ENCODE assay signal across 19 mouse cellular contexts in the genomic region with DNA sequence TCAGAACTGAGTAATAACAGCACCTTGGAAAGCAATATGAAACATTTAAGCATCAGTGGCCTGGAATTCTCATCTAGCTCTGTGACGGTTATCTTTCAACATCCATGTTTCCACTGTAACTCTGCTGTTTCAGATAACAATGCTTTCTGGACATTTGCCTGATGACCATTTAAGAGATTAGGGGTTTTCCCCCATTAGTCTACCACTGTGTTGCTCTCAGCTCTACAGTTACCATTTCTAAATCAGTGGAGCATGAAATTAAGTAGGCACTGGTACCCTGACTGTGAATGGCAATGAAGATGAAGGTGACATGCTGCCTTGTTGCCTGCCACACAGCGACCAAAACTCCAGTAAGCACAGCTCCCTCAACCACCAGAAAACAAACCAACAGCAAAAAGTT.
DNase-seq lines count a peak whose midpoint lies in the region; ATAC-seq and TF ChIP-seq lines count a peak whose summit lies in the region.
"Had no signal": no experiment of that assay in that cellular context is flagged by ENCODE, and none has a peak within 500 bp of the region (broad histone marks: within the 10 kb centered on the region; RNA-seq: fewer than 3 reads in every experiment).

No protein-coding gene starts in this region.

- H3K4me2 ChIP-seq in forebrain, embryonic 12.5 days, result no peak overlapping the region
- H3K4me2 ChIP-seq in forebrain, embryonic 11.5 days (ENCODE audit: low read depth, low read length, severe bottlenecking), result no peak overlapping the region
- no peak overlapping the region for H3K4me2 ChIP-seq in kidney, embryonic 14.5 days (replicated peaks; ENCODE audit: low read depth, low read length)
- no peak overlapping the region for H3K4me2 ChIP-seq in midbrain, embryonic 15.5 days
- no peak overlapping the region for H3K4me2 ChIP-seq in intestine, embryonic 16.5 days (ENCODE audit: low read depth, low read length)
- H3K4me2 ChIP-seq: limb, embryonic 15.5 days had no signal

- H3K36me3 ChIP-seq in forebrain, embryonic 12.5 days (replicated peaks), result no peaks in the 10 kb centered on the region
- H3K36me3 ChIP-seq in forebrain, embryonic 11.5 days (ENCODE audit: control insufficient read depth, insufficient read depth, low read length), result no peaks in the 10 kb centered on the region
- no peaks in the 10 kb centered on the region for H3K36me3 ChIP-seq in kidney, embryonic 14.5 days (ENCODE audit: control insufficient read depth, insufficient read depth, low read length)
- H3K36me3 ChIP-seq in midbrain, embryonic 15.5 days (replicated peaks), result no peaks in the 10 kb centered on the region
- H3K36me3 ChIP-seq in intestine, embryonic 16.5 days (ENCODE audit: control insufficient read depth, insufficient read depth, low read length), result no peaks in the 10 kb centered on the region
- H3K36me3 ChIP-seq: heart, embryonic 10.5 days; limb, embryonic 15.5 days had no signal

- H3K4me3 ChIP-seq in forebrain, embryonic 12.5 days (replicated peaks), result no peak overlapping the region
- no peak overlapping the region for H3K4me3 ChIP-seq in forebrain, embryonic 11.5 days (ENCODE audit: low read depth, low read length)
- no peak overlapping the region for H3K4me3 ChIP-seq in kidney, embryonic 14.5 days (ENCODE audit: low read length)
- H3K4me3 ChIP-seq in midbrain, embryonic 15.5 days, result no peak overlapping the region
- no peak overlapping the region for H3K4me3 ChIP-seq in intestine, embryonic 16.5 days (ENCODE audit: low read length)
- H3K4me3 ChIP-seq: heart, embryonic 10.5 days; limb, embryonic 15.5 days had no signal

- WGBS in forebrain, embryonic 12.5 days, result 17% methylated on average over 2 of the region's 2 CpGs
- WGBS in forebrain, embryonic 11.5 days, result 41% methylated on average over 2 of the region's 2 CpGs
- 70% methylated on average over 2 of the region's 2 CpGs for WGBS in kidney, embryonic 14.5 days
- 27% methylated on average over 2 of the region's 2 CpGs for WGBS in midbrain, embryonic 15.5 days
- WGBS in intestine, embryonic 16.5 days, result 68% methylated on average over 2 of the region's 2 CpGs

- no peak for TF ChIP-seq POLR2A in brain, embryonic 14.5 days (IDR thresholded peaks at IDR 0.05; ENCODE audit: borderline replicate concordance, extremely low read depth, insufficient read depth, insufficient read length, poor library complexity, severe bottlenecking)

- H3K9ac ChIP-seq in forebrain, embryonic 12.5 days, result no peak overlapping the region
- no peak overlapping the region for H3K9ac ChIP-seq in forebrain, embryonic 11.5 days (ENCODE audit: low read length)
- H3K9ac ChIP-seq in kidney, embryonic 14.5 days (ENCODE audit: low read depth, low read length), result no peak overlapping the region
- H3K9ac ChIP-seq in midbrain, embryonic 15.5 days, result no peak overlapping the region
- H3K9ac ChIP-seq in intestine, embryonic 16.5 days (ENCODE audit: low read depth, low read length), result no peak overlapping the region
- H3K9ac ChIP-seq: limb, embryonic 15.5 days had no signal

- TF ChIP-seq CTCF in brain, embryonic 14.5 days (IDR thresholded peaks at IDR 0.05; ENCODE audit: borderline replicate concordance, extremely low read depth, insufficient read depth, insufficient read length), result no peak

- no peaks in the 10 kb centered on the region for H3K27me3 ChIP-seq in forebrain, embryonic 12.5 days
- H3K27me3 ChIP-seq in forebrain, embryonic 11.5 days (ENCODE audit: control insufficient read depth, insufficient read depth, low read length), result no peaks in the 10 kb centered on the region
- no peaks in the 10 kb centered on the region for H3K27me3 ChIP-seq in kidney, embryonic 14.5 days (ENCODE audit: control insufficient read depth, insufficient read depth, low read length)
- H3K27me3 ChIP-seq in midbrain, embryonic 15.5 days (replicated peaks), result no peaks in the 10 kb centered on the region
- H3K27me3 ChIP-seq in intestine, embryonic 16.5 days (replicated peaks; ENCODE audit: control insufficient read depth, insufficient read depth, low read length), result no peaks in the 10 kb centered on the region
- H3K27me3 ChIP-seq: limb, embryonic 15.5 days had no signal

- no peak overlapping the region for H3K27ac ChIP-seq in forebrain, embryonic 12.5 days
- no peak overlapping the region for H3K27ac ChIP-seq in forebrain, embryonic 11.5 days (ENCODE audit: low read depth, low read length)
- no peak overlapping the region for H3K27ac ChIP-seq in kidney, embryonic 14.5 days (ENCODE audit: low read depth, low read length)
- H3K27ac ChIP-seq in midbrain, embryonic 15.5 days, result no peak overlapping the region
- H3K27ac ChIP-seq in intestine, embryonic 16.5 days (ENCODE audit: low read length), result no peak overlapping the region
- H3K27ac ChIP-seq: heart, embryonic 10.5 days; limb, embryonic 15.5 days had no signal

- no peaks in the 10 kb centered on the region for H3K9me3 ChIP-seq in forebrain, embryonic 12.5 days
- H3K9me3 ChIP-seq in forebrain, embryonic 11.5 days (ENCODE audit: control insufficient read depth, low read length), result no peaks in the 10 kb centered on the region
- no peaks in the 10 kb centered on the region for H3K9me3 ChIP-seq in kidney, embryonic 14.5 days (ENCODE audit: control insufficient read depth, low read length)
- H3K9me3 ChIP-seq in midbrain, embryonic 15.5 days, result no peaks in the 10 kb centered on the region
- H3K9me3 ChIP-seq in intestine, embryonic 16.5 days (ENCODE audit: control insufficient read depth, low read length), result no peaks in the 10 kb centered on the region
- H3K9me3 ChIP-seq: heart, embryonic 10.5 days; limb, embryonic 15.5 days had no signal

- DNase-seq in forebrain, embryonic 11.5 days (ENCODE audit: low spot score), result no peak
- DNase-seq in kidney, postnatal 10 days, result no peak
- DNase-seq in brain, embryonic 14.5 days (ENCODE audit: low read depth), result peak; percentile 63
- no peak for DNase-seq in right cerebral cortex, postnatal 14 days
- DNase-seq: adrenal gland, postnatal 10 days; cerebellum, adult 18-20 months; cerebellum, postnatal 36 days; gastrocnemius, postnatal 25 days; heart, postnatal 10 days; layer of hippocampus, postnatal 36 days; lung, adult 18-20 months; thymus, adult 18-20 months had no signal

- H3K4me1 ChIP-seq in forebrain, embryonic 12.5 days, result peaks cover 3% of the 10 kb centered on the region; the same call in 1 of the 2 replicates
- H3K4me1 ChIP-seq in forebrain, embryonic 11.5 days (replicated peaks; ENCODE audit: control insufficient read depth, insufficient read depth, low read length), result no peaks in the 10 kb centered on the region
- no peaks in the 10 kb centered on the region for H3K4me1 ChIP-seq in kidney, embryonic 14.5 days (ENCODE audit: control insufficient read depth, insufficient read depth, low read length)
- H3K4me1 ChIP-seq in midbrain, embryonic 15.5 days, result no peaks in the 10 kb centered on the region
- no peaks in the 10 kb centered on the region for H3K4me1 ChIP-seq in intestine, embryonic 16.5 days (ENCODE audit: control insufficient read depth, insufficient read depth, low read length)
- H3K4me1 ChIP-seq: heart, embryonic 10.5 days; limb, embryonic 15.5 days had no signal

- ATAC-seq in forebrain, embryonic 12.5 days (ENCODE audit: low FRiP score), result 0 out of 2 replicates have a peak, but pooled peaks have one; percentile 36
- ATAC-seq in forebrain, embryonic 11.5 days (replicated peaks; ENCODE audit: low FRiP score), result no peak; the same call in 1 of the 2 replicates
- peak; percentile 68; the same call in 1 of the 2 replicates for ATAC-seq in kidney, embryonic 14.5 days (ENCODE audit: low FRiP score, low TSS enrichment)
- ATAC-seq in midbrain, embryonic 15.5 days (replicated peaks), result peak; percentile 69
- ATAC-seq in intestine, embryonic 16.5 days, result no peak
- ATAC-seq: CD4-positive, CD25-positive, alpha-beta regulatory T cell, adult 4 months had no signal

Comparison
In these comparisons a context has a peak if more than half of its experiments do, and no peak if none do; other contexts are left out.
1. ATAC-seq: peak in forebrain, embryonic 12.5 days (single experiment), kidney, embryonic 14.5 days (single experiment) and midbrain, embryonic 15.5 days (single experiment); none in forebrain, embryonic 11.5 days (single experiment) and intestine, embryonic 16.5 days (single experiment).